Mouse (Mus musculus) limb, embryonic 14.5 days (tissue): ENCODE data around the gene Sbno2. TPM values are rescaled to one million over a fixed set of nuclear protein-coding genes. Genes with fewer than 3 reads are reported as not detected.
"Not testable (repeated sequence)": the region's sequence is repeated elsewhere in the genome, so short reads cannot be mapped to it uniquely, and the experiment has no call there.

Experiments
- ATAC-seq: fragments of 200-750 bp; cut with Nextera tagmentation; 2 replicates; pipeline ENCODE4 v1.8.0; 2017; ENCODE audit warnings: low read depth, moderate number of reproducible peaks, moderate TSS enrichment; ENCODE audit not compliant: low FRiP score
- DNase-seq: peaks from one replicate; pipeline ENCODE4 v3.0.0-alpha.2; 2015; ENCODE audit warnings: low spot score
- H3K27ac ChIP-seq: fragments of 300-500 bp; sonication (generic); replicated peaks from 2 replicates; pipeline ENCODE4 v1.5.1; 2014; ENCODE audit warnings: low read depth, mild to moderate bottlenecking, low read length, moderate library complexity, mixed read lengths
- H3K27me3 ChIP-seq: fragments of 300-500 bp; sonication (generic); 2 replicates; pipeline ENCODE4 v1.6.1; 2014; ENCODE audit warnings: low read length, mixed read lengths; ENCODE audit not compliant: control insufficient read depth, insufficient read depth
- H3K36me3 ChIP-seq: fragments of 300-500 bp; sonication (generic); 2 replicates; pipeline ENCODE4 v1.6.1; 2014; ENCODE audit warnings: mild to moderate bottlenecking, low read length, moderate library complexity, mixed read lengths; ENCODE audit not compliant: control insufficient read depth, insufficient read depth
- H3K4me1 ChIP-seq: fragments of 300-500 bp; sonication (generic); 2 replicates; pipeline ENCODE4 v1.6.1; 2014; ENCODE audit warnings: antibody characterized with exemption, low read length, mixed read lengths; ENCODE audit not compliant: control insufficient read depth, insufficient read depth
- H3K4me2 ChIP-seq: fragments of 300-500 bp; sonication (generic); replicated peaks from 2 replicates; pipeline ENCODE4 v1.6.1; 2014; ENCODE audit warnings: low read depth, mild to moderate bottlenecking, low read length, moderate library complexity; ENCODE audit not compliant: severe bottlenecking
- H3K4me3 ChIP-seq: fragments of 300-500 bp; sonication (generic); replicated peaks from 2 replicates; pipeline ENCODE4 v1.5.1; 2014; ENCODE audit warnings: low read length
- H3K9ac ChIP-seq: fragments of 300-500 bp; sonication (generic); 2 replicates; pipeline ENCODE4 v1.6.1; 2014; ENCODE audit warnings: mild to moderate bottlenecking, low read depth, low read length, moderate library complexity; ENCODE audit not compliant: severe bottlenecking
- H3K9me3 ChIP-seq: fragments of 300-500 bp; sonication (generic); 2 replicates; pipeline ENCODE4 v1.6.1; 2016; ENCODE audit warnings: low read length; ENCODE audit not compliant: control insufficient read depth
- POLR2A ChIP-seq: fragments of 200-500 bp; IDR thresholded peaks from 2 replicates; pipeline ENCODE4 v1.8.0; 2012; ENCODE audit warnings: inconsistent platforms, mild to moderate bottlenecking, moderate library complexity, borderline replicate concordance; ENCODE audit not compliant: insufficient read depth, insufficient read length; ENCODE audit errors: extremely low read depth
- WGBS: fragments of 180-500 bp; shearing (Covaris S2); extraction: QIAGEN DNeasy Blood & Tissue Kit; methylation state at CpG from one replicate; pipeline ENCODE4 v1.1.7; 2014; 5-methylcytosine and 5-hydroxymethylcytosine counted together
- polyA plus RNA-seq, 2 experiments: library from polyadenylated mRNA; depleted of rRNA in 1 of 2; stranded (reverse) in 1 of 2; unstranded in 1 of 2; fragments of >200 nt; fragmentation: Nextera tagmentation in 1 of 2; extraction: Ambion mirVana in 1 of 2; gene quantifications; 2 replicates each; pipeline versions ENCODE4 v1.2.1 to v1.2.3; 2012 to 2014

The Sbno2 gene
- polyA plus RNA-seq, 2 experiments, result 16.8 to 24.9 TPM

DNA sequence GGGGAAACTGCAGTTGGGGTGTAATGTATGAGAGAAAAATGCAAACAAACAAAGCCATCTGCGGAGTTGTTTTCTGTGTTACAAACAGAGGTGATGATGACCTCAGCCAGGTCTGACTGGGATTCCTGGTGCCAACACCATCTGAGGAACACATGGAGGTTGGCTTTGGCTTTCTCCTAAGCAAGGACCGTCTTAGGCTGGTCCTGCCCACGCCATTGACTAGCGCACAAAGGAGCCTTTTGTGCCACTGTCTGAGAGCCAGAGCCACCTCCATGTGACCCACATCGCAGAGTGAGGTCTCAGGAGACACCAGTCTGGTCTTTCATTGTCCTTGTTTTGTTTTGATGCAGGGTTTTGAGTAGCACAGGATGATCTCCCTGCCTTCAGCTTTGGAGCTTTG lies 57.0 kb downstream of the Sbno2 start:
- H3K36me3 ChIP-seq, result no peaks in the 10 kb centered on the region
- no peak overlapping the region for H3K4me3 ChIP-seq
- H3K4me2 ChIP-seq, result no peak overlapping the region
- no peak for ATAC-seq
- 34% methylated on average over 5 of the region's 5 CpGs for WGBS
- no peak overlapping the region for H3K9ac ChIP-seq
- H3K27me3 ChIP-seq, result no peaks in the 10 kb centered on the region
- H3K4me1 ChIP-seq, result peaks cover 7% of the 10 kb centered on the region; the same call in 1 of the 2 replicates
- no peaks in the 10 kb centered on the region for H3K9me3 ChIP-seq
- no peak for TF ChIP-seq POLR2A
- no peak for DNase-seq
- no peak overlapping the region for H3K27ac ChIP-seq

DNA sequence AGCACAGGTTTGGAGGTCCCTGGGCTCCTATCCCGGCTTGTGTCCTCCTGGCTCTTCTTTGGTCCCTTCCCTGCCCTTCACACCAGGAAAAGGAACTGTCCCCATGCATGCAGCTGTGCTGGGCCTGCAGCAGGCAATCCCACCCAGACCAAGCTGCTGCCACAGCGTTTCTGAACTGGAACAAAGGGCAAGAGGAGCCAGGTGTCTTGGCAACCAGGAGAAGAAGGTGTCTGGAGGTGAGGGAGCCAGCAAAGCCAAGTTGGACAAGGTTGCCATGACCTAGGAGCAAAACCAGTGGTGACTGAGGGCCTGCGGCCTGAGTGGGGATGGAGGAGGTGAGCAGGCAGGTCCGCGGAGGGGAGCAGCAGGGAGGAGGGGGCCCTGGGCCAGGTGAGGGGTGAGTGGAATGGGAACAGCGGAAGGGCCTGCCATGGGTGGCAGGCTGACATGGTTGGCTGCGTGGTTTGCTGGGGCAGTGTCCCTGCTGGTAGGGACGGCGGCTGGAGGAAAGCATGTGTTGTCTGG lies 58.3 kb downstream of the Sbno2 start, which contains the start of gene Gpx4:
TSS of gene Gpx4 (plus strand) at position 126 of the 525 bp plus-strand sequence.
- WGBS, result 37% methylated on average over 9 of the region's 9 CpGs
- no peak within 1 kb of the TSS for H3K4me3 ChIP-seq

DNA sequence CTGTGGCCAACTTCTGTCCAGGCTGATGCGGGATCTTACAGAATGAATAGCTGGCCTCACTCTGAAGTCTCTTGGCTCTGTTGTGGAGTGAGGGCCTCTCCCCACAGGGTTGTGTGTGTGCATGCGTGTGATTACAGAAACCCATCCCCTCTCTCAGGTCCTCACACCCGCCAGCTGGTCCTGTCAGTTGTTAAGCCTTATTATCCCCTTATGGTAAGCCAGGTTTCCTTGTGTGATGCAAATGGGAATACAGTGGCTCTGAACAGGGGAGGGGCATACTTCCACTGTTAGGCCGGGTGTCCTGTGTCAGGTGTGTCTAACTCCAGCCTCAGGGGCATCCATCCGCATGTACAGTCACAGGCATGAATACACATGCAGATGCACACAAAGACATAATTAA lies 59.6 kb downstream of the Sbno2 start:
- WGBS, result 73% methylated on average over 5 of the region's 5 CpGs
- no peak for DNase-seq
- ATAC-seq, result no peak
- no peaks in the 10 kb centered on the region for H3K9me3 ChIP-seq
- H3K4me2 ChIP-seq, result no peak overlapping the region
- no peak for TF ChIP-seq POLR2A
- H3K36me3 ChIP-seq, result no peaks in the 10 kb centered on the region
- no peaks in the 10 kb centered on the region for H3K27me3 ChIP-seq
- H3K27ac ChIP-seq, result no peak overlapping the region
- H3K4me3 ChIP-seq, result no peak overlapping the region
- H3K4me1 ChIP-seq, result 0 out of 2 replicates have a peak, but pooled peaks cover 3% of the 10 kb centered on the region
- H3K9ac ChIP-seq, result no peak overlapping the region

More for the DNA sequence above, 58.3 kb downstream of the Sbno2 start, which contains the start of gene Gpx4:
- H3K4me1 ChIP-seq, result 0 out of 2 replicates have a peak, but pooled peaks cover 3% of the 10 kb centered on the region
- H3K9ac ChIP-seq, result no peak within 1 kb of the TSS
- ATAC-seq, result no peak
- no peak within 1 kb of the TSS for H3K27ac ChIP-seq
- no peaks in the 10 kb centered on the region for H3K36me3 ChIP-seq
- DNase-seq, result no peak
- H3K27me3 ChIP-seq, result no peaks in the 10 kb centered on the region
- TF ChIP-seq POLR2A, result no peak
- no peak within 1 kb of the TSS for H3K4me2 ChIP-seq
- no peaks in the 10 kb centered on the region for H3K9me3 ChIP-seq

DNA sequence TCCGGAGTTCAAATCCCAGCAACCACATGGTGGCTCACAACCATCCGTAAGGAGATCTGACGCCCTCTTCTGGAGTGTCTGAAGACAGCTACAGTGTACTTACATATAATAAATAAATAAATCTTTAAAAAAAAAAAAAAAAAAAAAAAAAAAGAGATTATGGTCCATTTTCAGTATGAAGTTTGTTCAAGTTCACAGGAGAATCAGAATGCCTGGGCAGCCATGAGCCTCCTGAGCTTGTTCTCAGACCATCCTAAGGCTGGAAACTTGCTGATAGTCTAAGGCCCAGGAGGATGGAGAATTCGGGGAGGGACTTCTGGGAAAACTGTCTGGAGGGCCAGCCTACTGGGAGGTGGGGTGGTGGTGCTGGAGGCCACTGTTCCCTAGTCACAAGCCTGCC lies 60.0 kb downstream of the Sbno2 start:
- not testable (repeated sequence) for ATAC-seq, H3K27ac ChIP-seq, H3K4me1 ChIP-seq, H3K36me3 ChIP-seq, H3K9me3 ChIP-seq, H3K4me3 ChIP-seq, H3K9ac ChIP-seq, H3K4me2 ChIP-seq, DNase-seq, H3K27me3 ChIP-seq
- 82% methylated on average over 2 of the region's 4 CpGs for WGBS

DNA sequence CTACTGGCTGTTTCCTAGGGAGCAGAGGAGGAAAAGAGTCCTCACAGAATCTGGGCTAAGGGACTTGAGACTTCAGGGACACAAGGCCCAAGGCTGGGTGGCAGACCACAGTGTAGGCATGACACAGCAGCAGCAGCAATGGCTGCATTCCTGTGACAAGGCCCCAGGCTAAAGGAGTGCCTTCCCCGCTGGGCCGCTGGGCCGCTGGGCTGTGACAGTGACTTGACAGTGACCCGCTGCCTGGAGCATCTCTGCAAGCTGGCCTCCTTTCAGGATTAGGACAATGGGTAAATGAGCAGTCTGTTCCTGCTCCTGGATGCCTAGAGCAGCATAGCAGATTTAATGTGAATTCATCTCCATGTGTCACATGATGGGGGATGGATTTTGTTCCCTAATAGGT lies 61.3 kb downstream of the Sbno2 start:
- H3K4me3 ChIP-seq, result no peak overlapping the region
- WGBS, result 49% methylated on average over 4 of the region's 4 CpGs
- no peak overlapping the region for H3K27ac ChIP-seq
- no peak for TF ChIP-seq POLR2A
- H3K9ac ChIP-seq, result no peak overlapping the region
- H3K4me1 ChIP-seq, result 0 out of 2 replicates have a peak, but pooled peaks cover 3% of the 10 kb centered on the region
- no peaks in the 10 kb centered on the region for H3K36me3 ChIP-seq
- DNase-seq, result no peak
- no peaks in the 10 kb centered on the region for H3K9me3 ChIP-seq
- H3K27me3 ChIP-seq, result no peaks in the 10 kb centered on the region
- ATAC-seq, result no peak
- H3K4me2 ChIP-seq, result no peak overlapping the region

DNA sequence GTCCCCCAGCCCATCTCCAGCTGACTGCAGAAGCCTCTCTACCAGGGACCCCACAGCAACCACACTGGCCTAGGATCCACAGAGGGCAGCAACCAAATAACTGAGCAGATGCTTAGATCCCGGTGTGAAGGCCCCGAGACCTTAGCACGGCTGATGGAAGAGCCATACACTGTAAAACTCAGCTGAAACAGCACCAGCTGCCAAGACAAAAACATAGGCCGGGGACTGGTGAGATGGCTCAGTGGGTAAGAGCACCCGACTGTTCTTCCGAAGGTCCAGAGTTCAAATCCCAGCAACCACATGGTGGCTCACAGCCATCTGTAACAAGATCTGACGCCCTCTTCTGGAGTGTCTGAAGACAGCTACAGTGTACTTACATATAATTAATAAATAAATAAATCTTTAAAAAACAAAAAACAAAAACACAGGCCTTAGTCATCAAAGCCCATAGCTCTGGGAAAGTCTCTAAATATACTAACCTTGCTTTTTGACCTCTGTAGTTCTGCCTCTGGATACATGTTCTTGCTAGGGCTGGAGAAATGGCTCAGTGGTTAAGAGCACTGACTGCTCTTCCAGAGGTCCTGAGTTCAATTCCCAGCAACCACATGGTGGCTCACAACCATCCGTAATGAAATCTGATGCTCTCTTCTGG lies 63.8 kb downstream of the Sbno2 start:
- not testable (repeated sequence) for ATAC-seq, H3K4me2 ChIP-seq, H3K27me3 ChIP-seq, DNase-seq, H3K4me1 ChIP-seq, H3K27ac ChIP-seq, H3K4me3 ChIP-seq, H3K9ac ChIP-seq, H3K9me3 ChIP-seq
- peaks cover 19% of the 10 kb centered on the region for H3K36me3 ChIP-seq
- WGBS, result 91% methylated on average over 8 of the region's 8 CpGs
